Mouse (Mus musculus): ENCODE data around the gene Dynlt1f. TPM values are rescaled to one million over a fixed set of nuclear protein-coding genes. Genes with fewer than 3 reads are reported as not detected.
"Not testable (repeated sequence)": the region's sequence is repeated elsewhere in the genome, so short reads cannot be mapped to it uniquely, and the experiment has no call there.

The Dynlt1f gene
- total RNA-seq, 2 experiments from 2014 or later: 49.9 to 55.4 TPM

GRCm38 (mm10) chr17:6632850-6633249 lies 22.9 kb downstream of the Dynlt1f start:
- DNase-seq; intact Hi-C loops (cut with DNase I): not testable (repeated sequence)

GRCm38 (mm10) chr17:6630398-6630797 lies 25.3 kb downstream of the Dynlt1f start:
- DNase-seq; intact Hi-C loops (cut with DNase I): not testable (repeated sequence)

- intact Hi-C loops (cut with DNase I); DNase-seq: not testable (repeated sequence)
These were observed 30.7 kb downstream of the Dynlt1f start for GRCm38 (mm10) chr17:6624926-6625558.

- intact Hi-C loops (cut with DNase I); DNase-seq: not testable (repeated sequence)
These were observed 33.7 kb downstream of the Dynlt1f start for GRCm38 (mm10) chr17:6621976-6622375.

- DNase-seq; intact Hi-C loops (cut with DNase I): not testable (repeated sequence)
These were observed 34.8 kb downstream of the Dynlt1f start for GRCm38 (mm10) chr17:6620730-6621451.

- DNase-seq; intact Hi-C loops (cut with DNase I): not testable (repeated sequence)
These were observed 35.7 kb downstream of the Dynlt1f start for GRCm38 (mm10) chr17:6620035-6620434.

- intact Hi-C loops (cut with DNase I); DNase-seq: not testable (repeated sequence)
These were observed 36.4 kb downstream of the Dynlt1f start for GRCm38 (mm10) chr17:6619271-6619670.

GRCm38 (mm10) chr17:6617689-6618400 lies 37.9 kb downstream of the Dynlt1f start:
- intact Hi-C loops (cut with DNase I); DNase-seq: not testable (repeated sequence)

- intact Hi-C loops (cut with DNase I); DNase-seq: not testable (repeated sequence)
These were observed 39.0 kb downstream of the Dynlt1f start for GRCm38 (mm10) chr17:6616731-6617130.

- intact Hi-C loops (cut with DNase I); DNase-seq: not testable (repeated sequence)
These were observed 41.4 kb downstream of the Dynlt1f start for GRCm38 (mm10) chr17:6614316-6614715.

GRCm38 (mm10) chr17:6613524-6613923 lies 42.2 kb downstream of the Dynlt1f start:
- intact Hi-C loops (cut with DNase I): not testable (repeated sequence)

GRCm38 (mm10) chr17:6605347-6605746 lies 50.4 kb downstream of the Dynlt1f start:
- DNase-seq; intact Hi-C loops (cut with DNase I): not testable (repeated sequence)

More at GRCm38 (mm10) chr17:6613524-6613923, 42.2 kb downstream of the Dynlt1f start:
- DNase-seq: not testable (repeated sequence)

GRCm38 (mm10) chr17:6602205-6602604 lies 53.5 kb downstream of the Dynlt1f start:
- intact Hi-C loops (cut with DNase I); DNase-seq: not testable (repeated sequence)

- DNase-seq: peak; percentile 75
- intact Hi-C loops (cut with DNase I): not testable (repeated sequence)
These were observed 54.3 kb downstream of the Dynlt1f start, which contains the start of gene Dynlt1c for GRCm38 (mm10) chr17:6601204-6601911. TSS of gene Dynlt1c (plus strand) at chr17:6601671.

- DNase-seq: peak; percentile 29 to 31
- intact Hi-C loops (cut with DNase I): not testable (repeated sequence)
These were observed 55.3 kb downstream of the Dynlt1f start for GRCm38 (mm10) chr17:6600216-6600911.

GRCm38 (mm10) chr17:6598356-6598755 lies 57.3 kb downstream of the Dynlt1f start:
- intact Hi-C loops (cut with DNase I); DNase-seq: not testable (repeated sequence)
